Mouse (Mus musculus) myocyte (in vitro differentiated cells): ENCODE results near the gene Ripk1. TPM values are rescaled to one million over a fixed set of nuclear protein-coding genes. Genes with fewer than 3 reads are reported as not detected.

Source experiments
- H3K27me3 ChIP-seq: one replicate; pipeline ENCODE4 v1.6.1; 2011; ENCODE audit not compliant: control insufficient read depth, insufficient read depth, insufficient read length
- H3K36me3 ChIP-seq: one replicate; pipeline ENCODE4 v1.6.1; 2011; ENCODE audit not compliant: control insufficient read depth, insufficient read depth
- H3K4me2 ChIP-seq: one replicate; pipeline ENCODE4 v1.6.1; 2011; ENCODE audit warnings: low read depth, control low read depth
- H3K4me3 ChIP-seq: one replicate; pipeline ENCODE4 v1.5.1; 2011; ENCODE audit warnings: mild to moderate bottlenecking, control low read depth, moderate library complexity
- H3K79me2 ChIP-seq: one replicate; pipeline ENCODE4 v1.6.1; 2011; ENCODE audit not compliant: control insufficient read depth, insufficient read depth
- H3ac ChIP-seq: one replicate; pipeline ENCODE4 v1.6.1; 2011; ENCODE audit not compliant: control insufficient read depth, insufficient read length
- CEBPB ChIP-seq: IDR thresholded peaks from 2 replicates; pipeline ENCODE4 v1.6.1; 2011; ENCODE audit warnings: mild to moderate bottlenecking, moderate library complexity; ENCODE audit not compliant: poor library complexity, insufficient read depth, severe bottlenecking
- E2F4 ChIP-seq: IDR thresholded peaks from one replicate; pipeline ENCODE4 v1.6.1; 2011; ENCODE audit warnings: mild to moderate bottlenecking, control low read depth, moderate library complexity; ENCODE audit not compliant: insufficient read depth
- MAX ChIP-seq: IDR thresholded peaks from one replicate; pipeline ENCODE4 v1.6.1; 2011; ENCODE audit warnings: low read depth, mild to moderate bottlenecking, control low read depth
- MYOD1 ChIP-seq, 3 experiments: IDR thresholded peaks; one replicate each; pipeline ENCODE4 v1.6.1; 2011; ENCODE audit warnings: control low read depth in 2 of 3, low read depth in 2 of 3, mild to moderate bottlenecking in 2 of 3, moderate library complexity in 1 of 3; ENCODE audit not compliant: insufficient read length in 2 of 3, control insufficient read depth in 1 of 3
- MYOG ChIP-seq, 3 experiments: IDR thresholded peaks; one replicate each; pipeline ENCODE4 v1.6.1; 2011; ENCODE audit warnings: control low read depth in 2 of 3, low read depth in 2 of 3, mild to moderate bottlenecking in 2 of 3; ENCODE audit not compliant: insufficient read length in 2 of 3, control insufficient read depth in 1 of 3, insufficient read depth in 1 of 3
- POLR2A ChIP-seq: IDR thresholded peaks from one replicate; pipeline ENCODE4 v1.6.1; 2011; ENCODE audit warnings: low read depth, mild to moderate bottlenecking, control low read depth, moderate library complexity; ENCODE audit not compliant: insufficient read length
- POLR2AphosphoS2 ChIP-seq: IDR thresholded peaks from one replicate; pipeline ENCODE4 v1.6.1; 2011; ENCODE audit warnings: low read depth, control low read depth; ENCODE audit not compliant: insufficient read length
- REST ChIP-seq: IDR thresholded peaks from one replicate; pipeline ENCODE4 v1.6.1; 2011; ENCODE audit warnings: mild to moderate bottlenecking, control low read depth, moderate library complexity; ENCODE audit not compliant: insufficient read depth, insufficient read length
- SRF ChIP-seq: IDR thresholded peaks from one replicate; pipeline ENCODE4 v1.6.1; 2011; ENCODE audit warnings: low read depth; ENCODE audit not compliant: control insufficient read depth, insufficient read length
- TCF12 ChIP-seq: IDR thresholded peaks from one replicate; pipeline ENCODE4 v1.6.1; 2011; ENCODE audit warnings: mild to moderate bottlenecking, control low read depth; ENCODE audit not compliant: poor library complexity, insufficient read depth, severe bottlenecking
- TCF3 ChIP-seq: IDR thresholded peaks from one replicate; pipeline ENCODE4 v1.6.1; 2011; ENCODE audit warnings: low read depth, control low read depth; ENCODE audit not compliant: insufficient read length
- USF1 ChIP-seq: IDR thresholded peaks from one replicate; pipeline ENCODE4 v1.6.1; 2011; ENCODE audit warnings: low read depth, mild to moderate bottlenecking, control low read depth, moderate library complexity
- polyA plus RNA-seq: library from polyadenylated mRNA; unstranded; fragments of >200 nt; fragmentation: generic; extraction: Trizol; gene quantifications from one replicate; pipeline ENCODE4 v1.2.1, GENCODE M21; 2012; ENCODE audit warnings: missing spikeins

Ripk1 gene
- polyA plus RNA-seq, 1 experiment: 6.5 TPM

DNA sequence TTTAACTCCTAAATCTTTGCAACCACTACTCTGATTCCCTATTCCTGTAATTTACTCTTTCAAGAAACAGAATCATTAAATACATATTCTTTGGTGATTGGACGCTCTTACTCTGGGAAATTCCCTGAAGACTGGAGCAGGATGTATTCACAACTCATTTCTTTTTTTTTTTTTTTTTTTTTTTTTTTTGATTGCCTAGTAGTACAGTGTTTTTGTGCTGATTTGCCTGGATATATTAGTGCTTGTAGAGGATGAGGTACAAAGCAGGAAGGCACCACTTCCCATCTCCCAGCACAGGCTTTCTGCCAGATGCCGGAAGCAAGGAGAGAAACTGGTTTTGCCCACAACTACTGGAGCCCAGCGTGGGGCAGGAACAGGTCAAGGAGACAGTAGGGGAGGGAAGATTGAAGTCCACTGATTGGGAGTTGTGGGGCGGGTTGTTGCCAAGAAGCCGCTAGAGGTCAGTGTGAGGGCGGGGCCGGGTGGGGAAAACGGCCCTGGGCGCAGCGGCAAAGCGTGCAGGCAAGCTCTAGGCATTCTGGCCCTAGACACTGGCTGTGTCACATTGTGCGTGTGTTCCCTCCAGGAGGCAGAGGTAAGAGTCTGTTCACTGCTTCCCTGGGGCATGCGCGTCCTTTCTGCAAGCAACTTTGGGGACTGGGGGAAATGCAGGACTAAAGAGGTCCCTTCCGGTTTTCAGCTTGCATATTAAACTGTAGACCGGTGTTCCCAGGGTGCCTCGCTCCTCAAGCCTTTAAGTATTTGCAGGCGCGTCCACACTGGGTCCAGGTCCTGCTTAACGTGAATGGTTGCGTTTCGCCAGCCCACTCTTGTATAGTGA is 37.7 kb upstream of the Ripk1 start, which contains the start of gene Nqo2:
Nqo2 (plus strand) TSS at position 482 of the 841 bp plus-strand sequence.
- Histone ChIP-seq H3K79me2 (peaks cover 16% of the 10 kb centered on the region), H3K27me3 (no peaks in the 10 kb centered on the region), H3K36me3 (no peaks in the 10 kb centered on the region), H3K4me3 (peak within 1 kb of the TSS; percentile 52), H3K4me2 (peak within 1 kb of the TSS; percentile 68), H3ac (peak within 1 kb of the TSS; percentile 45)
- TF ChIP-seq MYOD1 (IDR thresholded peaks at IDR 0.05; ENCODE audit: control insufficient read depth in 1 of 3, insufficient read length in 2 of 3, low read depth in 2 of 3) (no peak), TCF3 (no peak), TCF12 (no peak), USF1 (no peak), POLR2A (peak; percentile 97), POLR2AphosphoS2 (peak; percentile 95), MYOG (IDR thresholded peaks at IDR 0.05; ENCODE audit: control insufficient read depth in 1 of 3, insufficient read depth in 1 of 3, insufficient read length in 2 of 3, low read depth in 2 of 3) (no peak), MAX (no peak), REST (peak; percentile 22), SRF (no peak), E2F4 (no peak), CEBPB (no peak)

DNA sequence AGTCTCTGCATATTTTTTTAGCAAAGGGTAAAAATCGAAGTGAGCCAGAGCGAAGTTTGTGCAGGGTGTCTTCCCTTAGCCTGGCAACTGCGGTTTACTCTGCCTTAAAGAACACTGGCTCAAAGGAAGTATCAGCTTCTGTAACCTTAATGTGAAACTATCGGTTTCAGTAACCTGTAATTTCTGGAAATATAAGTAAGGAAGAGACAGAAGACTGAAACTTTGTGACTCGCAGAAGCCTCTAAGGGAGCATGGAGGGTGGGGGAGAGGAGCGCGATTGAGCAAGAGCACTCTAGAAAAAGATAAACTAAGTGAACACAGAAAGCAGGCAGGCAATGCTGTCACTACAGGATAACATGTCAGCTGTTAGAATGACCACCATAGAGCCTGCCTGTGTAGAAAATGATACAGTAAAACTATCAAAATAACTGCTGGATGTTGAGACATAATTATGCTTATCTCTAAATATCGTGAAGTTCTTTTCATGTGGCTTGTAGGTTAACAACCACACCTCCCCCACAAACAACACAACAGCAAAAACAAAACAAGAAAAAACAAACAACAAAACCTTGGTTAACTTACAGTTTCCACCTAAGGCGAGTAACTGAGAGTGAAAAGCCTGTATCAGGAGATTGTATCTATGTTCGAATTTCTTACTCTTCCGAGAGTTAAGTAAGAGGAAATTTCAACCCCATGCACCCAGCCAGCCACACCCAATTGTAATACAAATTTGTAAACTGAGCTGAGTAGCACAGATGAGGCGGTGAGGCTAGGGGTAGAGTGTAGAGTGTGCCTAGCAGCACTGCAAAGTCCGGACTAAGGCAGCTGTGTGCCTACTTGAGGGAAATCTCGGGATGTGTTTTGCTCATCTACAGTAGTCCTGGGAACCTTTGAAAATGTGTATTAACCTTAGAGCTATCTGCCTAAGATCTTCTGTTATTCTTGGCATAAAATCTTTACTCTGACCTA is 36.8 kb upstream of the Ripk1 start:
- Histone ChIP-seq H3K4me2 (peak overlapping the region; percentile 68), H3K79me2 (peaks cover 16% of the 10 kb centered on the region), H3ac (peak overlapping the region; percentile 45), H3K27me3 (no peaks in the 10 kb centered on the region), H3K4me3 (peak overlapping the region; percentile 52), H3K36me3 (peaks cover 3% of the 10 kb centered on the region)
- TF ChIP-seq E2F4 (no peak), POLR2A (peak; percentile 48), MAX (no peak), TCF3 (no peak), MYOG (IDR thresholded peaks at IDR 0.05; ENCODE audit: control insufficient read depth in 1 of 3, insufficient read depth in 1 of 3, insufficient read length in 2 of 3, low read depth in 2 of 3) (no peak), USF1 (no peak), MYOD1 (IDR thresholded peaks at IDR 0.05; ENCODE audit: control insufficient read depth in 1 of 3, insufficient read length in 2 of 3, low read depth in 2 of 3) (no peak), TCF12 (no peak), CEBPB (peak; percentile 78), REST (no peak), POLR2AphosphoS2 (peak; percentile 65)

DNA sequence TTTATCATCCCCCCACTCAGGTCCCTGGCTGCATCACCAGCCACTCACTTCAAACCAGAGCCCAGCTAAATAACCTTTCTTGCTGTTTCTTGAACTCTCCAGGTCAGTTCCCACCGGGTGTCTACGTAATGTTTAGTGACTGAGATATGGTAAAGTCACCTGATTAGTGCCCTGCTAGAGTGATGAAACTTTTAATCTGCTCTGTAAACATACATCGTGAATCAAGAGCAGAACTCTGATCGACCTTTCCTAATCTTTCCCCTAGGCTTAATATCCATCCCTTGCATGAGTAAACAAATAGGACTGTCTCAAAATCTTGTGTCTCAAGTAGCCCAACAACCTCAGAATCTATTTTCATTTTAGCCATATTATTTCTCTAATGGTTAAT is 36.1 kb upstream of the Ripk1 start:
- H3K79me2 ChIP-seq: peaks cover 16% of the 10 kb centered on the region
- peak overlapping the region; percentile 52 for H3K4me3 ChIP-seq
- no peaks in the 10 kb centered on the region for H3K27me3 ChIP-seq
- peaks cover 3% of the 10 kb centered on the region for H3K36me3 ChIP-seq
- H3ac ChIP-seq: no peak overlapping the region
- TF ChIP-seq REST (no peak), CEBPB (no peak), POLR2A (no peak), SRF (no peak), E2F4 (no peak), USF1 (no peak), MAX (no peak), TCF3 (no peak), TCF12 (no peak), MYOG (IDR thresholded peaks at IDR 0.05; ENCODE audit: control insufficient read depth in 1 of 3, insufficient read depth in 1 of 3, insufficient read length in 2 of 3, low read depth in 2 of 3) (no peak), POLR2AphosphoS2 (no peak), MYOD1 (IDR thresholded peaks at IDR 0.05; ENCODE audit: control insufficient read depth in 1 of 3, insufficient read length in 2 of 3, low read depth in 2 of 3) (no peak)
- H3K4me2 ChIP-seq: peak overlapping the region; percentile 68

DNA sequence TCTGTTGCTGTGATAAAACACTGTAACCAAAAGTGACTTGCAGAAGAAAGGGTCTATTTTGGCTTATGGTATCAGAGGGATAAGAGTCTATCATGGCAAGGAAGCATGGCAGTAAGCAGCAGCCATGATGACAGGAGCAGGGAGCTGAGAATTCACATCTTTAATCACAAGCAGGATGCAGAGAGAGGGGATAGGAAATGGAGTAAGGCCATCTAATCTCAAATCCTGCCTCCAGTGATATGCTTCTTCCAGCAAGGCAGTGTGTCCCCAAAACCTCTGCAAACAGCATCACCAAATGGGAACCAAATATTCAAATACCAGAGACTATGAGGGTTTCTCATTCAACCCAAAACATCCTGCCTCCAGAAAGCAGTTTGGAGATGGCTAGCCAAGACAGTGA is 35.6 kb upstream of the Ripk1 start:
- peaks cover 3% of the 10 kb centered on the region for H3K36me3 ChIP-seq
- peak overlapping the region; percentile 52 for H3K4me3 ChIP-seq
- H3K79me2 ChIP-seq: peaks cover 16% of the 10 kb centered on the region
- H3K27me3 ChIP-seq: no peaks in the 10 kb centered on the region
- no peak overlapping the region for H3ac ChIP-seq
- no peak overlapping the region for H3K4me2 ChIP-seq
- TF ChIP-seq SRF: no peak
- TF ChIP-seq MYOG (IDR thresholded peaks at IDR 0.05; ENCODE audit: control insufficient read depth in 1 of 3, insufficient read depth in 1 of 3, insufficient read length in 2 of 3, low read depth in 2 of 3): no peak
- TF ChIP-seq REST: no peak
- no peak for TF ChIP-seq TCF3
- TF ChIP-seq MYOD1 (IDR thresholded peaks at IDR 0.05; ENCODE audit: control insufficient read depth in 1 of 3, insufficient read length in 2 of 3, low read depth in 2 of 3): no peak
- no peak for TF ChIP-seq POLR2AphosphoS2
- TF ChIP-seq USF1: no peak
- no peak for TF ChIP-seq TCF12
- no peak for TF ChIP-seq MAX
- TF ChIP-seq CEBPB: no peak
